Mouse (Mus musculus) kidney, embryonic 16.5 days (tissue): ENCODE measurements at regions not wholly inside any gene's neighbourhood (a gene's known extent, or its start where the extent isn't known, plus 50 kb on each side); places are given as distances from the start of the nearest gene placed in this dataset.
A peak's percentile ranks its signal among the peaks of the same experiment; 100 is the strongest.

Source experiments
- ATAC-seq: fragments of 200-750 bp; cut with Nextera tagmentation; 2 replicates; pipeline ENCODE4 v1.8.0; 2017; ENCODE audit warnings: moderate TSS enrichment; ENCODE audit not compliant: low FRiP score, low TSS enrichment
- H3K27ac ChIP-seq: fragments of 300-500 bp; sonication (generic); 2 replicates; pipeline ENCODE4 v1.5.1; 2014; ENCODE audit warnings: low read length
- H3K27me3 ChIP-seq: fragments of 300-500 bp; sonication (generic); 2 replicates; pipeline ENCODE4 v1.6.1; 2014; ENCODE audit warnings: low read length, control low read depth, mixed read lengths; ENCODE audit not compliant: insufficient read depth
- H3K36me3 ChIP-seq: fragments of 300-500 bp; sonication (generic); 2 replicates; pipeline ENCODE4 v1.6.1; 2014; ENCODE audit warnings: low read length, control low read depth, mixed read lengths; ENCODE audit not compliant: insufficient read depth
- H3K4me1 ChIP-seq: fragments of 300-500 bp; sonication (generic); 2 replicates; pipeline ENCODE4 v1.6.1; 2014; ENCODE audit warnings: low read length, control low read depth, mixed read lengths; ENCODE audit not compliant: insufficient read depth
- H3K4me2 ChIP-seq: fragments of 300-500 bp; sonication (generic); replicated peaks from 2 replicates; pipeline ENCODE4 v1.6.1; 2014; ENCODE audit warnings: low read depth, low read length
- H3K4me3 ChIP-seq: fragments of 300-500 bp; sonication (generic); 2 replicates; pipeline ENCODE4 v1.5.1; 2014; ENCODE audit warnings: mild to moderate bottlenecking, low read length
- H3K9ac ChIP-seq: fragments of 300-500 bp; sonication (generic); replicated peaks from 2 replicates; pipeline ENCODE4 v1.6.1; 2014; ENCODE audit warnings: low read length
- H3K9me3 ChIP-seq: fragments of 300-500 bp; sonication (generic); 2 replicates; pipeline ENCODE4 v1.6.1; 2016; ENCODE audit warnings: low read length, control low read depth
- WGBS: fragments of 180-500 bp; shearing (Covaris S2); extraction: QIAGEN DNeasy Blood & Tissue Kit; methylation state at CpG from one replicate; pipeline ENCODE4 v1.1.7; 2014; 5-methylcytosine and 5-hydroxymethylcytosine counted together

DNA sequence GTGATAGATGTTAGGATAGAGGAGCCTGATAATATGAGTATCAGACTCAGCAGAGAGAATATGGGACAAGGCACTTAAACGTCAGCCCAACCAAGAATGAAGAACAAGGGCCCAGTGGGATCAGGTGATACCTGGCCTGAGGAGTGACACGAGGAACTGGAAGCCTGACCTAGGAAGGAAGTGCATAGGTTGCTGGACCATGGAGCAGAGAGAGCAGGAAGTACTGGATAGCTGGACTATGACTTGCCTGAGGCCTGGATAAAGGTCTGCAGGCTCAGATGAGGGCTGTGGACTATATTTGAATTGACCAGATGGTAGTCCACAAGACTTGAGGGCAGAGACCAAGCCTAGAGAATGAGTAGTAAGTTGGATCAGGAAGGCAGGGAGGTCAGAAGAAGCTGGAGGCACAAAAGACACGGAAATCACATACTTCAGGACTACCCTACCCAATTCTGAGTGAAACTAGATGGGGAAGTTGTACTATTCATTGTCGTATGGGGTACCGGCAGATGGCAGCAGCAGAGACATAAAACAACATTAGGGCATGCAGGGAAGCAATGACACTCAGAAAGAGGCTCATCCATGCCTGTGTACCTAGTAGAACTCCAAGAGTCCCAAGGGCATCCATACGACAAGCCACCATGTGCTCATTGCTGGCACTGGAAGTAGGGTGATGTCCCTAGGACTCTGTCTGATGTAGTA, 57.0 kb upstream of the Cd93 start:
- Histone ChIP-seq H3K9ac (no peak overlapping the region), H3K4me3 (no peak overlapping the region), H3K4me1 (no peaks in the 10 kb centered on the region), H3K27me3 (no peaks in the 10 kb centered on the region), H3K36me3 (no peaks in the 10 kb centered on the region), H3K9me3 (no peaks in the 10 kb centered on the region), H3K27ac (no peak overlapping the region), H3K4me2 (no peak overlapping the region)
- no peak for ATAC-seq
- WGBS: 84% methylated on average over 6 of the region's 6 CpGs

DNA sequence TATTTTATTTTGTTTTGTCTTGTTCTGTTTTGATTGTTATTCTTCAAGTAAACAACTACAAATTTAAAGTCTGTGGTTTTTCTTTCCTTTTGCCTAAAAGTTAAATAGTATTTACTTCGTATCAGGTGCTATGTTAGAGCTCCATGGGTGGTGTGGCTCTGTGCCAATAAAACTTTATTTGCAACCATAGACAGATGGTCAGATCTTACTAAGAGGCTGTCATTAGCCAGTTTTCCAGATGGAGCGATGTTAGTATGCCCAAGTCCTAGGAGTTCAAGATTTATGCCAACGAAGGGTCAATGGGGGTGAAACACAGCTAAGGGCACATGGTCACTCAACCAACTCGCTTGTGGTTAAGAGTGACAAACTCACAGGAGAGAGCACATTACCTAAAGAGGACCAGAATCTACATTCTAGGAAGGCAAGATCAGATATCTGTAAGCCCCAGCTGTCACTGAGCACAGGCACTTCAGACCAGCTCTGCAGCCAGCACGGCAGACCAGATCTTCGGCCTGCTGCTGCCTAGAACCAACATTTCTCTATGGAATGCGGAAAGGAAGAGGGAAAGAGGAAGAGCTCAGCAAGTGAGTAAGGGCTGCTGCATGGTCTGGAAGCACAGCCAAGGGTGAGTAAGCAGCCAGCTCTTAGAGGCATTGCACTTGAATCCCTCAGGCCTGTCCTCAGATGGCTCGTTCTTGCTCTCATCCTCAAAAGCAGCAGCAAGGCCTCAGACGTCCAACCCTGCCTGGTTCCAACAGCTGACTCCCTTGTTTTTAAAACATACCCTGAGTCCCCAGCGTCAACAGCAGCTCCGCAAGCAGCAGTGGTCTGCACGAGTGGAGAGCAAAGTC, 54.3 kb upstream of the Cd93 start:
- H3K36me3 ChIP-seq: no peaks in the 10 kb centered on the region
- no peak overlapping the region for H3K9ac ChIP-seq
- no peak overlapping the region for H3K4me3 ChIP-seq
- no peaks in the 10 kb centered on the region for H3K9me3 ChIP-seq
- WGBS: 65% methylated on average over 12 of the region's 12 CpGs
- H3K4me2 ChIP-seq: no peak overlapping the region
- no peaks in the 10 kb centered on the region for H3K4me1 ChIP-seq
- no peak; the same call in 1 of the 2 replicates for ATAC-seq
- no peaks in the 10 kb centered on the region for H3K27me3 ChIP-seq
- H3K27ac ChIP-seq: no peak overlapping the region

GRCm38 (mm10) chr2:148496151-148497040, 53.0 kb upstream of the Cd93 start:
- no peak overlapping the region for H3K4me3 ChIP-seq
- H3K4me1 ChIP-seq: no peaks in the 10 kb centered on the region
- 85% methylated on average over 6 of the region's 6 CpGs for WGBS
- H3K9me3 ChIP-seq: no peaks in the 10 kb centered on the region
- H3K9ac ChIP-seq: no peak overlapping the region
- ATAC-seq: no peak
- H3K27ac ChIP-seq: no peak overlapping the region
- no peaks in the 10 kb centered on the region for H3K27me3 ChIP-seq
- H3K4me2 ChIP-seq: no peak overlapping the region
- H3K36me3 ChIP-seq: no peaks in the 10 kb centered on the region

DNA sequence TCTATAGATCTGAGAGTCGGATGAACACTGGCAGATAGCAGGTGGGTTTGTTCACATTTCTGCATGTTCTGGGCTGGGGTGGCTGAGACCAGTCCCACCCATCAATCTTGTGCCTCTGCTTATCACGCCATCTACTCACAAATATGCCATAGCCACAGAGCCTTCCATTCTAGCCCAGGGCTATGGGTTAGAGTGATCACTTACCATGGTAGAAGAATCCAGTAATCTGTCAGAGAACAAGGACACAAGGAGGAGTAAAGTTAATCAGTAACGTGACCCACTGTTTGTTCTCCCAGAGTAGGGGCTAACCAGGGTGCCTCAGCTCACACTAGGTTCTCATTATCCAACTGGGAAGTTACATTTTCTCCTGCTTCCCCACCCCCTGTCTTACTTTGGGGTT, 52.1 kb upstream of the Cd93 start:
- no peaks in the 10 kb centered on the region for H3K9me3 ChIP-seq
- no peak overlapping the region for H3K4me2 ChIP-seq
- H3K27me3 ChIP-seq: no peaks in the 10 kb centered on the region
- no peak overlapping the region for H3K9ac ChIP-seq
- H3K4me3 ChIP-seq: no peak overlapping the region
- no peaks in the 10 kb centered on the region for H3K4me1 ChIP-seq
- H3K27ac ChIP-seq: no peak overlapping the region
- H3K36me3 ChIP-seq: no peaks in the 10 kb centered on the region
- ATAC-seq: peak; percentile 92
- 62% methylated on average over 3 of the region's 3 CpGs for WGBS

DNA sequence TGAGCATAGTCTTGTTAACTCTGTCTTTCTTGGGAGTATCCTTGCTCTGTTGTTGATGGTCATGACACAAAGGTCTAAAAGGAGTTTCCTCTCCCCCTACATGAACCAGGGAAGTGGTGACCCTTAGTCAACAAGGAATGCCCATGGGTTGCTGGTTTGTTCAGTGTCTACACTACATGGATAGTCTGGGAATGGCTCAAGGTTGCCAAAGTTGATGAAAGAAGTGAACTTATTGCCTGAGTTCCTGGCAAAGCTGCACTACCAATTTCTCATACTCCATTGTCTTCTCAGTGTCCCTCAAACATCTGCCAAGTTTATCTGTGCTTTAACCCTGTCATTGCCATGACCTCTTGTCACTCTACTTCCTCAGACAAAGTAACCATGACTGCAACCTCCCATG, 49.9 kb upstream of the Cd93 start:
- H3K9me3 ChIP-seq: no peaks in the 10 kb centered on the region
- no peak overlapping the region for H3K27ac ChIP-seq
- H3K9ac ChIP-seq: no peak overlapping the region
- no peaks in the 10 kb centered on the region for H3K27me3 ChIP-seq
- H3K4me2 ChIP-seq: no peak overlapping the region
- H3K36me3 ChIP-seq: no peaks in the 10 kb centered on the region
- no peak overlapping the region for H3K4me3 ChIP-seq
- no peak for ATAC-seq
- H3K4me1 ChIP-seq: no peaks in the 10 kb centered on the region
